ENCODE assay signal across 16 mouse cellular contexts in the genomic region with DNA sequence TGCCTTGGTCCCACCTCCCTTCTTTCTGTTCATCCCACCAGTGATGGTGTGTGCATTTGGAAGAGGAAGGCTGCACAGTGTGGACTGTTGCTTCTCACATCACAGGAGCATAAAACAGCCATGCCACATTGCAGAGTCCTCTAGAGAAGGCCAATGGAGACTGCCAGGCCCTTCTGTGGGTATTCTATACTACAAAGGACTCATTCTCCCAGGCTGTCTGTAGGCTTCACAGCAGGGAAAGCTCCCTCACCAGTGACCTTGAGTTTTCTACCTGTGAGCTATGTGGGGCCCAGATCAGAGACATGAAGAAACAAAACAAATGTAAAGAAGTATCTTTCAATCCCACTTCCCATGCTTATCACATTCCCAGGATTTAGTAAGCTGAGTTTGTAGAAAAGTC.
"Had no signal": no experiment of that assay in that cellular context is flagged by ENCODE, and none has a peak within 500 bp of the region (broad histone marks: within the 10 kb centered on the region; RNA-seq: fewer than 3 reads in every experiment).

No protein-coding gene starts in this region.

- H3K4me3 ChIP-seq: neural tube, embryonic 13.5 days; neural tube, embryonic 15.5 days; stomach, embryonic 15.5 days had no signal

- H3K36me3 ChIP-seq: neural tube, embryonic 13.5 days; neural tube, embryonic 15.5 days; stomach, embryonic 15.5 days had no signal

- H3K27me3 ChIP-seq: neural tube, embryonic 13.5 days; neural tube, embryonic 15.5 days; stomach, embryonic 15.5 days had no signal

- H3K4me1 ChIP-seq: neural tube, embryonic 13.5 days had no signal

- H3K9ac ChIP-seq: neural tube, embryonic 13.5 days; neural tube, embryonic 15.5 days; stomach, embryonic 15.5 days had no signal

- H3K4me2 ChIP-seq: neural tube, embryonic 13.5 days; neural tube, embryonic 15.5 days; stomach, embryonic 15.5 days had no signal

- H3K9me3 ChIP-seq: neural tube, embryonic 13.5 days; neural tube, embryonic 15.5 days; stomach, embryonic 15.5 days had no signal

- DNase-seq: retina, postnatal 1 day; right cerebral cortex, adult 18-20 months; right cerebral cortex, postnatal 14 days; right cerebral cortex, postnatal 25 days; right cerebral cortex, postnatal 4 days; spleen, adult 18-20 months; thymus, adult 18-20 months; thymus, adult 2 months; thymus, postnatal 14 days; thymus, postnatal 25 days; thymus, postnatal 36 days; thymus, postnatal 4 days had no signal

- H3K27ac ChIP-seq: neural tube, embryonic 13.5 days; neural tube, embryonic 15.5 days; stomach, embryonic 15.5 days; stomach, postnatal 0 days had no signal
